In the genomic region with DNA sequence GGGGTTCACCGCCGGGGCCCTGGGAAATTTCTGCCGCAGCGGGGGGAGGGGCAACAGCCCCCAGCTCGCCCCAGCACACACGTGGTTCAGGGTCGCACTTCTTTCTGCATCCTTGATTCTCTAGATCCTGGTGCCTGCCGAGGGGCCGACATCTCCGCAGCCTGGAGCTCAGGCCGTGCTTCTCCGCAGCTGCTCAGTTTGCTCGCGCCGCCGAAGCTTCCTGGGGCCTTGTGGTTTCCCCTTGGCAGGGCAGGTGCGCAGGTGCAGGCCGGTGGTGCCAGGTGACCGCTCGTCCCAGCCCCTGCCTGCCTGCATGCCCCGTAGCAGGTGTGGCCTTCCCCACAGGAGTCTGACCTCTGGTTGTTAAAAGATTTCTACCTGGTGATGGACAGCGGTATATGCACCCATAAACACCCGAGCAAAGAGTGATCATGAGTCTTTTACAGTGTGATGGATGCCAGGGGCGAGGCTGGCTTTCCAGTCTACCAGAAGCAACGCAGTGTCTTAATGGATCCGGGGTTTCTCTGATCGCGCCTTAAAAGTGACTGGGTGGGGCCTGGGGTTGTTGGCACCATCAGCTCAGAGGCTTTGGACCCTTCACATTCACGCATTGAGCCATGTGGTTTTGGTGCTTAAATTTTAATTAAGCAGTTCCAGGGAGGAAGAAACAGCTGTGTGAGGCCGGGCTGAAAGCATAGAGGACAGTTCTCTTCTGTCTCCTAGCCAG, we compare ENCODE assay signal across 7 mouse cellular contexts. TPM values are rescaled to one million over a fixed set of nuclear protein-coding genes. Genes with fewer than 3 reads are reported as not detected.
DNase-seq lines count a peak whose midpoint lies in the region; ATAC-seq and TF ChIP-seq lines count a peak whose summit lies in the region.

No protein-coding gene starts in this region.

- H3K4me1 ChIP-seq in ES-Bruce4 (ENCODE audit: control insufficient read depth, insufficient read depth, low read length): peaks cover 3% of the 10 kb centered on the region
- H3K4me1 ChIP-seq in embryonic facial prominence, embryonic 14.5 days (ENCODE audit: control insufficient read depth, insufficient read depth, low read length): peaks cover 14% of the 10 kb centered on the region
- no peaks in the 10 kb centered on the region for H3K4me1 ChIP-seq in hindbrain, postnatal 0 days (ENCODE audit: insufficient read depth, low read length)
- peaks cover 11% of the 10 kb centered on the region; the same call in 1 of the 2 replicates for H3K4me1 ChIP-seq in midbrain, embryonic 15.5 days
- H3K4me1 ChIP-seq in stomach, embryonic 16.5 days (ENCODE audit: control insufficient read depth, insufficient read depth, low read length): peaks cover 14% of the 10 kb centered on the region

- no peaks in the 10 kb centered on the region for H3K27me3 ChIP-seq in ES-Bruce4 (ENCODE audit: control insufficient read depth, insufficient read depth, low read length, poor library complexity, severe bottlenecking)
- peaks cover 7% of the 10 kb centered on the region; the same call in 1 of the 2 replicates for H3K27me3 ChIP-seq in embryonic facial prominence, embryonic 14.5 days (replicated peaks; ENCODE audit: control insufficient read depth, insufficient read depth, low read length)
- H3K27me3 ChIP-seq in hindbrain, postnatal 0 days (ENCODE audit: insufficient read depth, low read length): no peaks in the 10 kb centered on the region
- H3K27me3 ChIP-seq in midbrain, embryonic 15.5 days (replicated peaks): no peaks in the 10 kb centered on the region
- peaks cover 7% of the 10 kb centered on the region; the same call in 1 of the 2 replicates for H3K27me3 ChIP-seq in stomach, embryonic 16.5 days (ENCODE audit: control insufficient read depth, insufficient read depth, low read length)

- no peak overlapping the region for H3K27ac ChIP-seq in ES-Bruce4 (ENCODE audit: insufficient read depth, low read length)
- no peak overlapping the region; the same call in 1 of the 2 replicates for H3K27ac ChIP-seq in embryonic facial prominence, embryonic 14.5 days (replicated peaks; ENCODE audit: low read depth, low read length)
- peak overlapping the region; percentile 64 for H3K27ac ChIP-seq in hindbrain, postnatal 0 days
- H3K27ac ChIP-seq in left cerebral cortex, adult 2 months: peak overlapping the region; percentile 95
- H3K27ac ChIP-seq in midbrain, embryonic 15.5 days: peak overlapping the region; percentile 77
- H3K27ac ChIP-seq in stomach, embryonic 16.5 days (ENCODE audit: low read length): no peak overlapping the region

- 7% methylated on average over 21 of the region's 30 CpGs for WGBS in embryonic facial prominence, embryonic 14.5 days
- whole genome bisulfite sequencing in hindbrain, postnatal 0 days: 1% methylated on average over 30 of the region's 30 CpGs
- 2% methylated on average over 30 of the region's 30 CpGs for WGBS in midbrain, embryonic 15.5 days
- WGBS in stomach, embryonic 16.5 days: 5% methylated on average over 30 of the region's 30 CpGs

- no peaks in the 10 kb centered on the region for H3K9me3 ChIP-seq in ES-Bruce4 (replicated peaks; ENCODE audit: control insufficient read depth, insufficient read depth, low read length, poor library complexity, severe bottlenecking)
- H3K9me3 ChIP-seq in embryonic facial prominence, embryonic 14.5 days (ENCODE audit: control insufficient read depth, low read length): no peaks in the 10 kb centered on the region
- H3K9me3 ChIP-seq in hindbrain, postnatal 0 days (ENCODE audit: low read length): no peaks in the 10 kb centered on the region
- no peaks in the 10 kb centered on the region for H3K9me3 ChIP-seq in midbrain, embryonic 15.5 days
- no peaks in the 10 kb centered on the region for H3K9me3 ChIP-seq in stomach, embryonic 16.5 days (replicated peaks; ENCODE audit: control insufficient read depth, low read length)

- intact Hi-C loops in left cerebral cortex, adult 2 months (cut with DNase I): no loop called here

- H3K4me2 ChIP-seq in embryonic facial prominence, embryonic 14.5 days (ENCODE audit: low read depth, low read length): peak overlapping the region; percentile 89
- peak overlapping the region; percentile 88 for H3K4me2 ChIP-seq in hindbrain, postnatal 0 days (ENCODE audit: low read depth, low read length)
- H3K4me2 ChIP-seq in midbrain, embryonic 15.5 days: peak overlapping the region; percentile 97
- peak overlapping the region; percentile 72 for H3K4me2 ChIP-seq in stomach, embryonic 16.5 days (ENCODE audit: low read depth, low read length)

- ATAC-seq in embryonic facial prominence, embryonic 14.5 days (ENCODE audit: low read depth): peak; percentile 45
- ATAC-seq in hindbrain, postnatal 0 days: peak; percentile 66
- peak; percentile 73 for ATAC-seq in midbrain, embryonic 15.5 days (replicated peaks)
- peak; percentile 58; the same call in 1 of the 2 replicates for ATAC-seq in stomach, embryonic 16.5 days (ENCODE audit: insufficient read depth, low FRiP score)

- no peak for TF ChIP-seq CTCF in ES-Bruce4 (IDR thresholded peaks at IDR 0.05; ENCODE audit: low read depth, low read length)
- TF ChIP-seq CTCF in hindbrain, postnatal 0 days (IDR thresholded peaks at IDR 0.05; ENCODE audit: low read depth): no peak
- TF ChIP-seq CTCF in left cerebral cortex, adult 2 months (IDR thresholded peaks at IDR 0.05): no peak

- TF ChIP-seq EP300 in ES-Bruce4 (IDR thresholded peaks at IDR 0.05; ENCODE audit: insufficient read depth, low read depth, low read length): peak; percentile 57; the same call in 1 of the 2 replicates

- peak; percentile 67 for DNase-seq in ZHBTc4 (ENCODE audit: low read depth, low spot score)
- DNase-seq in embryonic facial prominence, embryonic 14.5 days (ENCODE audit: low spot score): peak; percentile 36
- peak; percentile 54 for DNase-seq in hindbrain, postnatal 0 days (ENCODE audit: low spot score)
- peak; percentile 40 to 47 for DNase-seq in left cerebral cortex, adult 2 months (ENCODE audit: extremely low spot score in 1 of 2, low spot score in 2 of 2)

- H3K36me3 ChIP-seq in ES-Bruce4 (ENCODE audit: control insufficient read depth, insufficient read depth, low read length, poor library complexity, severe bottlenecking): no peaks in the 10 kb centered on the region
- no peaks in the 10 kb centered on the region for H3K36me3 ChIP-seq in embryonic facial prominence, embryonic 14.5 days (ENCODE audit: control insufficient read depth, insufficient read depth, low read length)
- no peaks in the 10 kb centered on the region for H3K36me3 ChIP-seq in hindbrain, postnatal 0 days (ENCODE audit: insufficient read depth, low read length)
- no peaks in the 10 kb centered on the region for H3K36me3 ChIP-seq in midbrain, embryonic 15.5 days (replicated peaks)
- no peaks in the 10 kb centered on the region for H3K36me3 ChIP-seq in stomach, embryonic 16.5 days (ENCODE audit: control insufficient read depth, insufficient read depth, low read length)

- H3K9ac ChIP-seq in ES-Bruce4 (ENCODE audit: low read depth, poor library complexity, severe bottlenecking): peak overlapping the region; percentile 42
- H3K9ac ChIP-seq in embryonic facial prominence, embryonic 14.5 days (ENCODE audit: low read depth, low read length): peak overlapping the region; percentile 58
- H3K9ac ChIP-seq in hindbrain, postnatal 0 days (replicated peaks; ENCODE audit: low read length): peak overlapping the region; percentile 57
- peak overlapping the region; percentile 63 for H3K9ac ChIP-seq in midbrain, embryonic 15.5 days
- H3K9ac ChIP-seq in stomach, embryonic 16.5 days (ENCODE audit: low read length): peak overlapping the region; percentile 64

- peak overlapping the region; percentile 60 for H3K4me3 ChIP-seq in ES-Bruce4 (ENCODE audit: low read depth, low read length)
- H3K4me3 ChIP-seq in embryonic facial prominence, embryonic 14.5 days (ENCODE audit: low read depth, low read length): peak overlapping the region; percentile 44
- peak overlapping the region; percentile 54 for H3K4me3 ChIP-seq in hindbrain, postnatal 0 days (ENCODE audit: low read length)
- H3K4me3 ChIP-seq in left cerebral cortex, adult 2 months: peak overlapping the region; percentile 54
- H3K4me3 ChIP-seq in midbrain, embryonic 15.5 days: peak overlapping the region; percentile 63
- H3K4me3 ChIP-seq in stomach, embryonic 16.5 days (replicated peaks; ENCODE audit: low read length): peak overlapping the region; percentile 42

- TF ChIP-seq POLR2A in ES-Bruce4 (IDR thresholded peaks at IDR 0.05; ENCODE audit: insufficient read depth, low read length): no peak

RNA-seq across cellular contexts. Expression of gene Dnajc6, which starts 12.6 kb away (rescaled TPM):
- polyA plus RNA-seq in ES-Bruce4 (2011; ENCODE audit: insufficient read depth, insufficient read length, low read depth, missing spikeins): 11.3 and 15.5 TPM in 2 replicates
- 4.4 and 4.8 TPM in 2 replicates for polyA plus RNA-seq in embryonic facial prominence, embryonic 14.5 days (2014; fragmentation: Nextera tagmentation; extraction: Ambion mirVana)
- total RNA-seq in hindbrain, postnatal 0 days (2014; rRNA removed): 205 and 216 TPM in 2 replicates
- polyA plus RNA-seq in hindbrain, postnatal 0 days (2015; fragmentation: Nextera tagmentation; extraction: Ambion mirVana): 56.5 and 60.9 TPM in 2 replicates
- 100 to 1,000 TPM; 291 to 320 TPM for total RNA-seq in left cerebral cortex, adult 2 months (2021)
- 54.1 and 56.6 TPM in 2 replicates for polyA plus RNA-seq in midbrain, embryonic 15.5 days (2015; fragmentation: Nextera tagmentation; extraction: Ambion mirVana)
- polyA plus RNA-seq in stomach, embryonic 16.5 days (2015; fragmentation: Nextera tagmentation; extraction: Ambion mirVana): 1.5 and 2.4 TPM in 2 replicates

Comparison
In these comparisons a context has a peak if more than half of its experiments do, and no peak if none do; other contexts are left out.
1. H3K27ac ChIP-seq: peak in hindbrain, postnatal 0 days (single experiment), left cerebral cortex, adult 2 months (single experiment) and midbrain, embryonic 15.5 days (single experiment); none in ES-Bruce4 (single experiment), embryonic facial prominence, embryonic 14.5 days (single experiment) and stomach, embryonic 16.5 days (single experiment).
2. Peak in every context shown above with its lines, with median percentiles within 50 percentile points of each other: H3K4me3 ChIP-seq, H3K9ac ChIP-seq, DNase-seq, ATAC-seq and H3K4me2 ChIP-seq.